Mouse (Mus musculus): Measurements from ENCODE around the gene Klhdc8b. TPM values are rescaled to one million over a fixed set of nuclear protein-coding genes. Genes with fewer than 3 reads are reported as not detected.

The Klhdc8b gene
- 43.1 and 52.1 TPM in 2 replicates for polyA plus RNA-seq (2016; fragmentation: Nextera tagmentation; extraction: Ambion mirVana)

DNA sequence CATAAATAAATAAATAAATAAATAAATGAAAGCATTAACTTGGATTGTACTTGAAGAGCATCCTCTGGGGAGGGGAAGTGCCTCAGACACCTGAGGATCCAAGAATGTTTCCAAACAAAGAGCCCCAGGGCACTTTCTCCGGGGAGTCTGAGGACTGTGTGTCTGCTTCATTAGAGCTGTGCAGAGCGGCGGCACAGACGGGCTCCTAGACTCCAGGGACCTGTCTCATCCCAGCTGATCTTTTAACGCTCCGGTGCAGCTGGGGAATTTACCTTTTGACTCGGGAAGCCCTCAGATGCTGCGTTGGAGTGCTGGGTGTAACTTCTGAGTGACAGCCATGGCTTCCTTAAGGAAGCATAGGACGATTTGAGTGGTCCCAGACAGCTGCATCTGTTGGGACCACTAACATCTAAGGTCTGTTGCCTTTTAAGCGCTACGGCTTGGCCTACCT is at the start of gene Klhdc8b:
Klhdc8b (minus strand) TSS at position 401 of the 451 bp plus-strand sequence.
- Histone ChIP-seq H3K27ac (replicated peaks) (peak within 1 kb of the TSS; percentile 94), H3K4me3 (peak within 1 kb of the TSS; percentile 97), H3K27me3 (ENCODE audit: low read depth, poor library complexity, severe bottlenecking) (no peaks in the 10 kb centered on the region), H3K4me1 (peaks cover 23% of the 10 kb centered on the region), H3K36me3 (peaks cover 41% of the 10 kb centered on the region), H3K9me3 (replicated peaks) (no peaks in the 10 kb centered on the region)
- DNase-seq (ENCODE audit: low spot score): no peak
- 29% methylated on average over 11 of the region's 11 CpGs for WGBS

DNA sequence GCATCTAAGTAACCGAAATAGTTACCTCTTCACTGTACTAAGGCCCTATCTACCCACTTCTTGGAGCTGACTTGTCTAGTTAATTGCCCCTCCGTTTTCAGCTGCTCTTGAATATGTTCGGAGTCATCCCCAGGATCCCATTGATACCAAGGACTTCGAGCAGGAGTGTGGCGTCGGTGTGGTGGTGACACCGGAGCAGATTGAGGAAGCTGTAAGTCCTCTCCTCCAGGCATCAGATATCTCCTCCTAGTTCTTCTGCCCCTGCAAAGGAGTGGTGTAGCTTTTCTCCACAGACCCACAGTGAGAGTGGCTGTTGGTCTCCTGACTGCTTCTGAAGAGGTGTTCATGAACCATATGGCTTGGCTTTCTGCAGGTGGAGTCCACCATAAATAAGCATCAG is 47.4 kb upstream of the Klhdc8b start:
- Histone ChIP-seq H3K4me3 (peak overlapping the region; percentile 89), H3K9me3 (replicated peaks) (no peaks in the 10 kb centered on the region), H3K36me3 (peaks cover 47% of the 10 kb centered on the region), H3K27ac (replicated peaks) (peak overlapping the region; percentile 88; the same call in 1 of the 2 replicates), H3K27me3 (ENCODE audit: low read depth, poor library complexity, severe bottlenecking) (no peaks in the 10 kb centered on the region), H3K4me1 (peaks cover 21% of the 10 kb centered on the region)
- no peak for DNase-seq (ENCODE audit: low spot score)
- 89% methylated on average over 7 of the region's 7 CpGs for WGBS

DNA sequence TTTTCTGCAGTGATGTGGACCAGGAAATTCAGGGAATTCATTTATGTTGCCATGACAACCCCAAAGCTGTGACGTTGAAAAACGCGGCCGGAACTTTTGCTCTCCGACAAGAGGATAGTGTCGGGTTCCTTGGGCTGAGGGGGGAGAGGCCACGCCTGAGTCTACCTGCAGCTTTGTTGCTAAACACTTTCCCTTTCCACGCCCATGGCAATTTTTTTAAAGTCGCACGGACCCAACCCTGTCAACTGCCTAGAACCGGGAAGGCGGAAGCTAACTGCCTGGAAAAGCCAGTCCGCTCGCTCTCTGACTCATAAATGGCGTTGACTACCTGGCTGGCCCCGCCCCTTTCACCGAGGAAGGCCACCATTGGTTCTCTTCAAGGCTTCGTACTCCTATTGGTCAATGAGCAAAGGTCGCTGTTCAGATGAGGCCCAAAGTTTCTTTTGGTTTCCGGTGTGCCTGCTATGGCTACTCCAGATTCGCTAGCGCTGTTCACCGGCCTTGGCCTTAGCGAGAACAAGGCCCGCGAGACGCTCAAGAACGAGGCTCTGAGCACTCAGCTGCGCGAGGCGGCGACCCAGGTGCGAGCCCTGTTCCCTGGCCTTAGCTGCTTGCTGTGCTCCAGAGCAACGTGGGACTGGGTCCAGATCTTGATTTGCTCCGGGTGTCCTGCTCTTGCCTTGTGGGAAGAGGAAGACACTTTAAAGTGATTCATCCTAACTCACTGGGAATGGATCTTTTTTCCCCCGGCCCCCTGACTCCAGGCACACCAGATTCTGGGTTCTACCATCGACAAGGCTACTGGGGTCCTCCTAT is 46.4 kb upstream of the Klhdc8b start, which contains the start of gene Qars:
Qars (plus strand) TSS at position 88 of the 816 bp plus-strand sequence.
- H3K4me1 ChIP-seq: peaks cover 21% of the 10 kb centered on the region
- DNase-seq (ENCODE audit: low spot score): peak; percentile 95
- H3K27me3 ChIP-seq (ENCODE audit: low read depth, poor library complexity, severe bottlenecking): no peaks in the 10 kb centered on the region
- WGBS: under 1% methylated on average over 37 of the region's 37 CpGs
- H3K4me3 ChIP-seq: peak within 1 kb of the TSS; percentile 89
- peaks cover 47% of the 10 kb centered on the region for H3K36me3 ChIP-seq
- H3K9me3 ChIP-seq (replicated peaks): no peaks in the 10 kb centered on the region
- peak within 1 kb of the TSS; percentile 88 for H3K27ac ChIP-seq (replicated peaks)

DNA sequence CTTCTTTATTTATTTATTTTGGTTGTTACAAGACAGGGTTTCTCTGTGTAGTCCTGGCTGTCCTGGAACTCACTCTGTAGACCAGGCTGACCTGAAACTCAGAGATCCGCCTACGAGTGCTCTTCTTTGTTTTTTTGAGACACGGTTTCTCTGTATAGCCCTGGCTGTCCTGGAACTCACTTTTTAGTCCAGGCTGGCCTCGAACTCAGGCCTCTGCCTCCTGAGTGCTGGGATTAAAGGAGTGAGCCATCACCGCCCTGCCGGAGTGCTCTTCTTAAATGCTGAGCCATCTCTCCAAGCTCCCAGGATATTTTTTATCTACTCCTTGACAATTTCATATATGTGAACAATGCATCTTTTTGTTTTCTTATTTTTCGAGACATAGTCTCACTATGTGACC is 45.5 kb upstream of the Klhdc8b start:
- Histone ChIP-seq H3K36me3 (peaks cover 47% of the 10 kb centered on the region), H3K27ac (replicated peaks) (no peak overlapping the region), H3K27me3 (ENCODE audit: low read depth, poor library complexity, severe bottlenecking) (no peaks in the 10 kb centered on the region), H3K4me1 (peaks cover 21% of the 10 kb centered on the region), H3K4me3 (peak overlapping the region; percentile 89), H3K9me3 (replicated peaks) (no peaks in the 10 kb centered on the region)
- 89% methylated on average over 7 of the region's 7 CpGs for WGBS
- DNase-seq (ENCODE audit: low spot score): no peak

DNA sequence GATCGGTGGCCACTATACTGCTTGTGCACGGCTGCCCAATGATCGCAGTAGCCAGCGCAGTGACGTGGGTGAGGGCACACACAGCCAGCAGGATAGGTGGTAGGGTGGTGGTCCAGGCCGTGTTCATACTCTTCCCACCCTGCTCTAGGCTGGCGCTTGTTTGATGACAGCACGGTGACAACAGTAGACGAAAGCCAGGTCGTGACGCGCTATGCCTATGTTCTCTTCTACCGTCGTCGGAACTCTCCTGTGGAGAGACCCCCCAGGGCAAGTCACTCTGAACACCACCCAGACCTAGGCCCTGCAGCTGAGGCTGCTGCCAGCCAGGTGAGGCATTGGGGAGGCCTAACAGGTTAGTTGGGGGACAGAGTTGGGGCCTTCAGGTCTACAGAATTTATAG is 38.6 kb upstream of the Klhdc8b start:
- H3K36me3 ChIP-seq: peaks cover 89% of the 10 kb centered on the region
- H3K4me1 ChIP-seq: no peaks in the 10 kb centered on the region
- H3K27ac ChIP-seq (replicated peaks): no peak overlapping the region
- H3K27me3 ChIP-seq (ENCODE audit: low read depth, poor library complexity, severe bottlenecking): no peaks in the 10 kb centered on the region
- WGBS: 96% methylated on average over 15 of the region's 15 CpGs
- DNase-seq (ENCODE audit: low spot score): no peak
- H3K4me3 ChIP-seq: no peak overlapping the region
- H3K9me3 ChIP-seq (replicated peaks): no peaks in the 10 kb centered on the region

DNA sequence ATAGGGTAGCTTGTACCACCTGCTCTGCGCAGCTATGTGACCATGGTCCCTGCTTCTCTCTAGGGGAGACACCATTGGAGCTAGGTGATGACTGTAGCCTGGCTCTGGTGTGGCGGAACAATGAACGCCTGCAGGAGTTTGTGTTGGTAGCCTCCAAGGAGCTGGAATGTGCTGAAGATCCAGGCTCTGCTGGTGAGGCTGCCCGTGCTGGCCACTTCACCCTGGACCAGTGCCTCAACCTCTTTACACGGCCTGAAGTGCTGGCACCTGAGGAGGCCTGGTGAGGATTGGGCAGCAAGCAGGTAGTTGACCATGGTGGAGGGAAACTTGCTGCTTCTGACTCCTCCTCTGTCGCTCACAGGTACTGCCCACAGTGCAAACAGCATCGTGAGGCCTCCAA is 37.9 kb upstream of the Klhdc8b start:
- DNase-seq (ENCODE audit: low spot score): no peak
- H3K36me3 ChIP-seq: peaks cover 96% of the 10 kb centered on the region
- no peak overlapping the region for H3K27ac ChIP-seq (replicated peaks)
- H3K9me3 ChIP-seq (replicated peaks): no peaks in the 10 kb centered on the region
- no peaks in the 10 kb centered on the region for H3K4me1 ChIP-seq
- 95% methylated on average over 7 of the region's 7 CpGs for WGBS
- no peaks in the 10 kb centered on the region for H3K27me3 ChIP-seq (ENCODE audit: low read depth, poor library complexity, severe bottlenecking)
- H3K4me3 ChIP-seq: no peak overlapping the region

DNA sequence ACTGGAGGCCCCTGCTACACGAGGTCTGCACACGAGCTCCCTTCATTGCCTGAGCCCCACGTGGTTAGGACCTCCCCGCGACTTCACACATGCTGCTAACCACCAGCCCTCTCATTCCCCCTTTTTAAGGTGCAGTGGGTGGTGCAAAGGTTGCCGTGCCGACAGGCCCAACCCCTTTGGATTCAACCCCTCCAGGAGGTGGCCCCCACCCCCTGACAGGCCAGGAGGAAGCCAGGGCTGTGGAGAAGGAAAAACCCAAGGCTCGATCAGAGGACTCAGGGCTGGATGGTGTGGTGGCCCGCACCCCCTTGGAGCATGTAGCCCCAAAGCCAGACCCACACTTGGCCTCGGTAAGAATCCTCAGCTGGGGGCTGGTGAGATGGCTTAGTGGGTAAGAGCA is 33.5 kb upstream of the Klhdc8b start:
- Histone ChIP-seq H3K36me3 (peaks cover 81% of the 10 kb centered on the region), H3K4me1 (peaks cover 29% of the 10 kb centered on the region), H3K9me3 (replicated peaks) (no peaks in the 10 kb centered on the region), H3K27me3 (ENCODE audit: low read depth, poor library complexity, severe bottlenecking) (no peaks in the 10 kb centered on the region), H3K27ac (replicated peaks) (no peak overlapping the region), H3K4me3 (no peak overlapping the region)
- DNase-seq (ENCODE audit: low spot score): no peak
- WGBS: 88% methylated on average over 10 of the region's 10 CpGs

DNA sequence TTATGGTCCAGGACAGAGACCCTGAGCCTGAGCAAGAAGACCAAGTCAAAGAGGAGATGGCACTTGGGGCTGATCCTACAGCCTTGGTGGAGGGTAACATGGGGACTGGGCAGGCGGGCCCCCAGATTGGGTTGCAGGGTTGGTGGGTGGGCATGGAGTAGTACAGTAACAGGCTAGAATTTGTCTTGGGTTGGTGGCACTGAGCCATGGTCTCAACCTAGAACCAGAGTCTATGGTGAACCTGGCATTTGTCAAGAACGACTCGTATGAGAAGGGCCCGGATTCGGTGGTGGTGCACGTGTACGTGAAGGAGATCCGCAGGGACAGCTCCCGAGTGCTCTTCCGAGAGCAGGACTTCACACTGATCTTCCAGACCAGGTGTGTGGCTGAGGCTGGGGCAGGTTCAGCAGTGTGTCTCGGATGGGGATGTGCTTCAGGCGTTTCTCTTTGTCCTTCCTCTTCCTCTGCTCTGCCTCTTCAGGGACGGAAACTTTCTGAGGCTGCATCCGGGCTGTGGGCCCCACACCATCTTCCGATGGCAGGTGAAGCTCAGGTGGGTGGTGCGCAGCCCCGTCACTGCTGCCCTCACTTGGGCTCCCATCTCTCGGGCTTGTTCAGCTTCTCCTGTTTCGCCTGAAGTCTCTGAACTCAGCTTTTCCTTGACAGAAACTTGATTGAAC is 32.9 kb upstream of the Klhdc8b start:
- H3K9me3 ChIP-seq (replicated peaks): no peaks in the 10 kb centered on the region
- no peak overlapping the region for H3K4me3 ChIP-seq
- peaks cover 80% of the 10 kb centered on the region for H3K36me3 ChIP-seq
- peaks cover 35% of the 10 kb centered on the region for H3K4me1 ChIP-seq
- no peaks in the 10 kb centered on the region for H3K27me3 ChIP-seq (ENCODE audit: low read depth, poor library complexity, severe bottlenecking)
- 94% methylated on average over 19 of the region's 19 CpGs for WGBS
- no peak overlapping the region for H3K27ac ChIP-seq (replicated peaks)
- DNase-seq (ENCODE audit: low spot score): no peak

DNA sequence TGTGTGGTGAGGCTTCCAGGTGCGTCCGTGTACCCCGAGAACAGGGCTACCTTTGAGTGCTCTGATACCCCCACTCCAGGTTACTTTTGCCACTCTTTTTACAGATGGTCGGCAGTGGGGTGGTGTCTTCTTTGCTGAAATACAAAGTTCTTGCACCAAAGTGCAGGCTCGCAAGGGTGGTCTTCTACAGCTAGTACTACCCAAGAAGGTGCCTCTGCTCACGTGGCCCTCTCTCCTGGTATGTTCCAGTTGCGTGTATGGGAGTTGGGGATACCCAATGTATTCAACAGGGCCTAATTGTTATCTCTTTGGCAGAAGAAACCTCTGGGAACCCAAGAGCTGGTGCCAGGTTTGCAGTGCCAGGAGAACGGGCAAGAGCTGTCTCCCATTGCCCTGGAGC is 31.9 kb upstream of the Klhdc8b start:
- Histone ChIP-seq H3K4me1 (peaks cover 35% of the 10 kb centered on the region), H3K27ac (replicated peaks) (no peak overlapping the region), H3K4me3 (0 out of 2 replicates have a peak overlapping the region, but pooled peaks have one; percentile 2), H3K9me3 (replicated peaks) (no peaks in the 10 kb centered on the region), H3K36me3 (peaks cover 80% of the 10 kb centered on the region), H3K27me3 (ENCODE audit: low read depth, poor library complexity, severe bottlenecking) (no peaks in the 10 kb centered on the region)
- 95% methylated on average over 8 of the region's 8 CpGs for WGBS
- no peak for DNase-seq (ENCODE audit: low spot score)

DNA sequence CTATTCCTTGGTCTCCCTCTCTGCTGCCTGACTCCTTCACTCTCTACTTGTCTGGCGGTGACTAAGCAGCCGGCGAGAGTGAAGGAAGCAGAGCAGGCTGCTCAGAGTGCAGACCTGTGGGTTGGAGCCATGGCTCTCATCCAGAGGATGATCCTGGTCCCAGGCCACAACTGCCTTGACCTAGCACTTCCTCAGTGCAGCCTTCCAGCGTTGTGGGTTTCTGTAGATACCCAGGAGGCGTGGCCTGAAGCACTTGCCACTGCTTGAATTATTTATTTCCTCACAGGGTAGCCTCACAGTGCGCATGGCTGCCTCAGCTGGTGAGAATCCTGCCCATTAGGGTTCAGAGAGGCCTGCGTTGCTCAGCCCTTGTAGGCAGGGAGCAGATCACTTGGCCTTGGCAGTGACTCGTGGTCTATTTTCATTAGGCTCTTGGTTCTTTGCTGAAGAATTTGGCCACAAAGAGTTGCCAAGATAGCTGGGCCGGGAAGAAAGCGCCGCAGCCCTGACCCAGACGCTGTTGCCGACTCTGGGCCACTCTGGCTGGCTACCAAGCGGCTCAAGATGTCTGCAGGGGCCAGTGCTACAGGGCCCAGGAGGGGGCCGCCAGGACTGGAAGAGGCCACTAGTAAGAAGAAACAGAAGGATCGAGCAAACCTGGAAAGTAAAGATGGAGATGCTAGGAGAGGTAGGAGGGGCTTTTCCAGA is 30.8 kb upstream of the Klhdc8b start:
- no peaks in the 10 kb centered on the region for H3K9me3 ChIP-seq (replicated peaks)
- 91% methylated on average over 16 of the region's 16 CpGs for WGBS
- H3K4me1 ChIP-seq: peaks cover 35% of the 10 kb centered on the region
- H3K27ac ChIP-seq (replicated peaks): peak overlapping the region; percentile 20; the same call in 1 of the 2 replicates
- H3K27me3 ChIP-seq (ENCODE audit: low read depth, poor library complexity, severe bottlenecking): no peaks in the 10 kb centered on the region
- peak overlapping the region; percentile 99 for H3K4me3 ChIP-seq
- peaks cover 80% of the 10 kb centered on the region for H3K36me3 ChIP-seq
- no peak for DNase-seq (ENCODE audit: low spot score)

DNA sequence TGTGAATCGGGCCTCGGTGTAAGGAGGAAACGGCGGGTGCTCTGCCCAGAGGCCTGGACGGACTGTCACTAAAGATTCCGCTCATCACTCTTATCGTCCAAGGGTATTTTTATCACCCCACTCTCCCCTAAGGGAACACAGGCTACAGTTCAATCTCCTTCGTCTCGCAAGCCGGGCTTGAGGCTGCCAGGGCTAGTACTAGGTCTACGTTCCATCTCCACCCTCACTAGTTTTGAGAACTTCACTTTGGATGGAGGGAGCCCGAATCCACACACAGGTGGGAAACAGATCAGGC is 29.9 kb upstream of the Klhdc8b start:
- no peaks in the 10 kb centered on the region for H3K27me3 ChIP-seq (ENCODE audit: low read depth, poor library complexity, severe bottlenecking)
- H3K36me3 ChIP-seq: peaks cover 80% of the 10 kb centered on the region
- peak overlapping the region; percentile 93 for H3K27ac ChIP-seq (replicated peaks)
- no peaks in the 10 kb centered on the region for H3K9me3 ChIP-seq (replicated peaks)
- peak overlapping the region; percentile 99 for H3K4me3 ChIP-seq
- peaks cover 35% of the 10 kb centered on the region for H3K4me1 ChIP-seq
- WGBS: 16% methylated on average over 12 of the region's 12 CpGs
- DNase-seq (ENCODE audit: low spot score): no peak

DNA sequence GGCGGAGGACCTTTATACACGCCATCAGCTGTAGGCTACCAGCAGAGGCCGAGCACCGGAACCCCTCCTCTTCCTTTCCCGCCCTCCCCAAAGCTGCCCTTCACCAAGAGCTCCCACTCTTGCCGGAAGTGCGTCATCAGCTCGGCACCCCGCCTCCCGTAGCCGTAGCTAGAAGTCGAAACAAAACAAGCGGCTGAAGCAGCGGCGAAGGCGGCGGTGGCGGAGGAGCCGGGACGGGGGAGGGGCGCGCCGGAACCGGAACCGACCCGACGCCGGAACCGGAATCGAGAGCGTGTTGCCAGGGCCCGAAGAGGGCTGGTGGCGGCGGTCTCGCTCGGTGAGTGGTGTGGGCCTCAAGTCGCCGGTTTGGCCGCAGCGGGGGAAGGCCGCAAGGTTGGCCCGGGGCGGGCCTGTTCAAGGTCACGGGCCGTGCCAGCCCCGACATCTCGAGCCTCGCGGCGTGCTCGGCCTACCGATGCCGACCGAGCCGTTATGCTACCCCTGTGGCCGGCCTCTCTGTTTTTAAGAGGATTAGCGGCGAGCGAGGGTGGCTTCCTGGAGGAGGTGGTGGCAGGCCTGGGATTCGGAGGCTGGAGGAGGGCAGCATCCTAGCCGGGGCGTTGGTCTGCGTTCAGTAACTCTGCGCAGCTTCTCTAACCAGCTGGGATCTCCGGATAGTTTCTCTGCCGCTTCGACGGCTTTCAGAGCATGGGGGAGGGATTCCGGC is 29.3 kb upstream of the Klhdc8b start, which contains the start of gene Usp19:
Usp19 (plus strand) TSS at position 44 of the 727 bp plus-strand sequence.
- H3K27ac ChIP-seq (replicated peaks): peak within 1 kb of the TSS; percentile 93
- H3K4me3 ChIP-seq: peak within 1 kb of the TSS; percentile 99
- H3K27me3 ChIP-seq (ENCODE audit: low read depth, poor library complexity, severe bottlenecking): no peaks in the 10 kb centered on the region
- 1% methylated on average over 69 of the region's 69 CpGs for WGBS
- peaks cover 80% of the 10 kb centered on the region for H3K36me3 ChIP-seq
- H3K9me3 ChIP-seq (replicated peaks): no peaks in the 10 kb centered on the region
- peaks cover 35% of the 10 kb centered on the region for H3K4me1 ChIP-seq
- peak; percentile 96 for DNase-seq (ENCODE audit: low spot score)

All from midbrain, embryonic 10.5 days (tissue).